Mouse (Mus musculus): ENCODE results near the gene Evl.
"Not testable (repeated sequence)": the region's sequence is repeated elsewhere in the genome, so short reads cannot be mapped to it uniquely, and the experiment has no call there.

The Evl gene

GRCm38 (mm10) chr12:108698697-108699471 is 144.4 kb downstream of the Evl start:
- no peak for DNase-seq (ENCODE audit: low spot score)

GRCm38 (mm10) chr12:108699576-108699975 is 145.1 kb downstream of the Evl start:
- no peak for DNase-seq (ENCODE audit: low spot score)

- DNase-seq (ENCODE audit: low spot score): no peak
Measured at GRCm38 (mm10) chr12:108700037-108700436, 145.5 kb downstream of the Evl start.

GRCm38 (mm10) chr12:108701221-108701620 is 146.7 kb downstream of the Evl start:
- no peak for DNase-seq (ENCODE audit: low spot score)

GRCm38 (mm10) chr12:108702185-108702584 is 147.7 kb downstream of the Evl start, which contains the start of gene Degs2:
Degs2 (minus strand) TSS chr12:108702315.
- peak; percentile 36 for DNase-seq (ENCODE audit: low spot score)

- no peak for DNase-seq (ENCODE audit: low spot score)
Measured at GRCm38 (mm10) chr12:108705486-108705885, 151.0 kb downstream of the Evl start.

GRCm38 (mm10) chr12:108706129-108706528 is 151.6 kb downstream of the Evl start:
- DNase-seq (ENCODE audit: low spot score): no peak

GRCm38 (mm10) chr12:108709386-108709785 is 154.9 kb downstream of the Evl start:
- no peak for DNase-seq (ENCODE audit: low spot score)

- no peak for DNase-seq (ENCODE audit: low spot score)
Measured at GRCm38 (mm10) chr12:108709964-108710765, 155.6 kb downstream of the Evl start.

GRCm38 (mm10) chr12:108710861-108711615 is 156.5 kb downstream of the Evl start:
- DNase-seq (ENCODE audit: low spot score): no peak

GRCm38 (mm10) chr12:108712481-108712880 is 158.0 kb downstream of the Evl start:
- no peak for DNase-seq (ENCODE audit: low spot score)

- not testable (repeated sequence) for DNase-seq (ENCODE audit: low spot score)
Measured at GRCm38 (mm10) chr12:108713972-108714371, 159.5 kb downstream of the Evl start.

- DNase-seq (ENCODE audit: low spot score): no peak
Measured at GRCm38 (mm10) chr12:108715854-108716253, 161.3 kb downstream of the Evl start.

GRCm38 (mm10) chr12:108718485-108718884 is 164.0 kb downstream of the Evl start:
- no peak for DNase-seq (ENCODE audit: low spot score)

- DNase-seq (ENCODE audit: low spot score): no peak
Measured at GRCm38 (mm10) chr12:108722464-108722863, 167.9 kb downstream of the Evl start.

- no peak for DNase-seq (ENCODE audit: low spot score)
Measured at GRCm38 (mm10) chr12:108723841-108724240, 169.3 kb downstream of the Evl start.

GRCm38 (mm10) chr12:108734386-108734785 is 179.9 kb downstream of the Evl start:
- no peak for DNase-seq (ENCODE audit: low spot score)

GRCm38 (mm10) chr12:108737838-108738237 is 183.3 kb downstream of the Evl start:
- no peak for DNase-seq (ENCODE audit: low spot score)
